Mouse (Mus musculus) stomach, postnatal 0 days (tissue): Measurements from ENCODE around the gene Rxra.
A peak's percentile ranks its signal among the peaks of the same experiment; 100 is the strongest.

ENCODE experiments used
- CTCF ChIP-seq: IDR thresholded peaks from 2 replicates; pipeline ENCODE4 v1.5.1; 2016; ENCODE audit warnings: antibody characterized with exemption, low read depth, mild to moderate bottlenecking, moderate library complexity
- EP300 ChIP-seq: optimal IDR thresholded peaks from 2 replicates; pipeline ENCODE3; 2016; ENCODE audit warnings: antibody characterized with exemption

DNA sequence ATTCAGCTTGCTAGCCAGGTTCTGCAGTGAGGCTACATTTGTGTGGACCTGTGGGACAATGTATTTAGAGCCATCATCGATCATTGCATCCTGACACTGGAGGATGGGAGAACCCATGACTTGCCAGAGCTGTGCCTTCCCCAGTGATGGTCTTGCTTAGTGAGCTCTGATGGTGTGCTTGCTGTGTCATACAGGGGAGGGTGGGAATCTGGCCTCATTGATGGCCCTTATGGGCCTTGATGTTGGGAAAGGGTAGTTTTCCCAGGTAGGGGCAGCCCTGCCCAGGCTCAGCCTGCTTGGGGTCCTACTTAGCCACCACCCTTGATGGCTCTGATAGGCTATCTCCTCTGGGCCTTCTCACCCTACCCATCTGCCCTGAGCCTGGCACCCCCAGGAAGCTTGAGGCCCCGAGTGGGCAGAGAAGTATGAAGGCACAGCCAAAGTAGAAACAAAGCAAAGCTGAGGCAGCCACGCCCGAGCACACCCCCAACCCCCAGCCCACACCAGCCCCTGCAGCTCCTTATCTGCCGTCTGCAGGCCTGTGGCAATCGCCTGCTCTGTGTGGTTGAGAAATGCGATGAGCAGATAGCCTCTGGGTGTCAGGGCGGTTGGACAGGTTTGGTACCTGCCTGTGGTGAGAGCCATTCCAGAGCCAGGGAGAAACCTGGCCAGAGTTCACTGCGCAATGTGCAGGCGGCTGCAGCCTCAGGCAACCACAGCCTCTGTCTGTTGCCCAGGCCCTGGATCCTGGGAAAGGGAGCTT lies 26.8 kb downstream of the Rxra start:
- no peak for TF ChIP-seq CTCF
- TF ChIP-seq EP300, result peak; percentile 46
